Mouse (Mus musculus): ENCODE data around the gene St6galnac3.

St6galnac3 gene

GRCm38 (mm10) chr3:153353313-153354103, 371.5 kb downstream of the St6galnac3 start:
- DNase-seq (ENCODE audit: low read depth, low spot score): no peak

GRCm38 (mm10) chr3:153349981-153350380, 375.0 kb downstream of the St6galnac3 start:
- DNase-seq (ENCODE audit: low read depth, low spot score): no peak

- DNase-seq (ENCODE audit: low read depth, low spot score): peak; percentile 13
Observed at GRCm38 (mm10) chr3:153348797-153349465, 376.0 kb downstream of the St6galnac3 start.

- no peak for DNase-seq (ENCODE audit: low read depth, low spot score)
Observed at GRCm38 (mm10) chr3:153344979-153345378, 380.0 kb downstream of the St6galnac3 start.

GRCm38 (mm10) chr3:153339940-153340339, 385.0 kb downstream of the St6galnac3 start:
- DNase-seq (ENCODE audit: low read depth, low spot score): no peak

- DNase-seq (ENCODE audit: low read depth, low spot score): no peak
Observed at GRCm38 (mm10) chr3:153339091-153339490, 385.9 kb downstream of the St6galnac3 start.

GRCm38 (mm10) chr3:153337779-153338178, 387.2 kb downstream of the St6galnac3 start:
- DNase-seq (ENCODE audit: low read depth, low spot score): no peak

- no peak for DNase-seq (ENCODE audit: low read depth, low spot score)
Observed at GRCm38 (mm10) chr3:153337221-153337620, 387.8 kb downstream of the St6galnac3 start.

GRCm38 (mm10) chr3:153334152-153334825, 390.7 kb downstream of the St6galnac3 start:
- DNase-seq (ENCODE audit: low read depth, low spot score): no peak

- no peak for DNase-seq (ENCODE audit: low read depth, low spot score)
Observed at GRCm38 (mm10) chr3:153324307-153324706, 400.7 kb downstream of the St6galnac3 start.

- no peak for DNase-seq (ENCODE audit: low read depth, low spot score)
Observed at GRCm38 (mm10) chr3:153323446-153323845, 401.5 kb downstream of the St6galnac3 start.

- peak; percentile 32 for DNase-seq (ENCODE audit: low read depth, low spot score)
Observed at GRCm38 (mm10) chr3:153313583-153313982, 411.4 kb downstream of the St6galnac3 start.

- DNase-seq (ENCODE audit: low read depth, low spot score): no peak
Observed at GRCm38 (mm10) chr3:153313167-153313566, 411.8 kb downstream of the St6galnac3 start.

- DNase-seq (ENCODE audit: low read depth, low spot score): peak; percentile 38
Observed at GRCm38 (mm10) chr3:153312006-153312405, 413.0 kb downstream of the St6galnac3 start.

- no peak for DNase-seq (ENCODE audit: low read depth, low spot score)
Observed at GRCm38 (mm10) chr3:153308379-153308778, 416.6 kb downstream of the St6galnac3 start.

GRCm38 (mm10) chr3:153305153-153305552, 419.8 kb downstream of the St6galnac3 start:
- DNase-seq (ENCODE audit: low read depth, low spot score): no peak

- DNase-seq (ENCODE audit: low read depth, low spot score): no peak
Observed at GRCm38 (mm10) chr3:153302376-153302775, 422.6 kb downstream of the St6galnac3 start.

GRCm38 (mm10) chr3:153296375-153297068, 428.5 kb downstream of the St6galnac3 start:
- no peak for DNase-seq (ENCODE audit: low read depth, low spot score)

GRCm38 (mm10) chr3:153292853-153293252, 432.1 kb downstream of the St6galnac3 start:
- no peak for DNase-seq (ENCODE audit: low read depth, low spot score)

GRCm38 (mm10) chr3:153292363-153292762, 432.6 kb downstream of the St6galnac3 start:
- no peak for DNase-seq (ENCODE audit: low read depth, low spot score)

GRCm38 (mm10) chr3:153291406-153292045, 433.4 kb downstream of the St6galnac3 start:
- peak; percentile 6 for DNase-seq (ENCODE audit: low read depth, low spot score)

Measured in CD4-positive, CD25-positive, alpha-beta regulatory T cell, adult 2 months (primary cell).